Mouse (Mus musculus) cerebellum, adult (tissue): ENCODE measurements around the gene Upf2.

Experiments
- ATAC-seq: cut with Nextera tagmentation; 2 replicates; pipeline ENCODE4 v1.9.2; 2017; ENCODE audit warnings: mild to moderate bottlenecking, moderate library complexity, mixed read lengths; ENCODE audit not compliant: insufficient number of reproducible peaks, low FRiP score, low TSS enrichment

Upf2 gene

DNA sequence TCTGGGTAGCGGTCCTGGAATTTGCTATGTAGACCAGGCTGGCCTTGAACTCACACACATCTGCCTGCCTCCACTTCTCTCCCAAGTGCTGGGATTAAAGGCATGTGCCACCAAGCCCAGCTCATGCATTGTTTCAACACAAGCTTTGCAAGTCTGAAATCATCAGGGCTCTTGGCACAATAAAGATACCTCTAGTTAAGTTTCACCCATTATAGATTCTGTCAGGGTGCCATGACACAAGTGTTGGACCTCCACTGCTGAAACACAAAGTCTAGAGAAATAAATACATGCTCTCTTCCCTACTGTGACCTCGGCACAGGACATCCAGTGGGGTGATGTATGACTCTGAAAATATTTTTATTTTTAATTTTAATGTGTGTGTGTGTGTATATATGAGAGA lies 154.2 kb downstream of the Upf2 start:
- ATAC-seq, result no peak
